Comparison of ENCODE assay signal across 21 mouse cellular contexts in genomic region chr17:44370966-44371465, GRCm38 (mm10).
DNase-seq lines count a peak whose midpoint lies in the region; ATAC-seq and TF ChIP-seq lines count a peak whose summit lies in the region.
"Had no signal": no experiment of that assay in that cellular context is flagged by ENCODE, and none has a peak within 500 bp of the region (broad histone marks: within the 10 kb centered on the region; RNA-seq: fewer than 3 reads in every experiment).

No protein-coding gene starts in this region.

- no peaks in the 10 kb centered on the region for H3K27me3 ChIP-seq in heart, embryonic 13.5 days (replicated peaks)
- no peaks in the 10 kb centered on the region for H3K27me3 ChIP-seq in kidney, postnatal 0 days (ENCODE audit: insufficient read depth, low read length)
- H3K27me3 ChIP-seq in kidney, embryonic 16.5 days (ENCODE audit: insufficient read depth, low read length): no peaks in the 10 kb centered on the region
- H3K27me3 ChIP-seq in lung, embryonic 16.5 days (ENCODE audit: control insufficient read depth, insufficient read depth, low read depth, low read length): no peaks in the 10 kb centered on the region
- H3K27me3 ChIP-seq: embryonic facial prominence, embryonic 12.5 days; embryonic facial prominence, embryonic 15.5 days; heart, embryonic 12.5 days had no signal

- H3K9me3 ChIP-seq in heart, embryonic 13.5 days: peaks cover 8% of the 10 kb centered on the region; the same call in 1 of the 2 replicates
- H3K9me3 ChIP-seq in kidney, postnatal 0 days (replicated peaks; ENCODE audit: low read length): no peaks in the 10 kb centered on the region
- H3K9me3 ChIP-seq in kidney, embryonic 16.5 days (ENCODE audit: low read length): peaks cover 10% of the 10 kb centered on the region; the same call in 1 of the 2 replicates
- no peaks in the 10 kb centered on the region for H3K9me3 ChIP-seq in lung, embryonic 16.5 days (ENCODE audit: control insufficient read depth, low read length)
- H3K9me3 ChIP-seq: embryonic facial prominence, embryonic 12.5 days; embryonic facial prominence, embryonic 15.5 days had no signal

- H3K4me2 ChIP-seq in heart, embryonic 13.5 days: no peak overlapping the region
- H3K4me2 ChIP-seq in kidney, postnatal 0 days (ENCODE audit: low read length): no peak overlapping the region
- H3K4me2 ChIP-seq in kidney, embryonic 16.5 days (replicated peaks; ENCODE audit: low read depth, low read length): no peak overlapping the region
- H3K4me2 ChIP-seq in lung, embryonic 16.5 days (ENCODE audit: low read depth, low read length): no peak overlapping the region
- H3K4me2 ChIP-seq: embryonic facial prominence, embryonic 12.5 days; embryonic facial prominence, embryonic 15.5 days; heart, embryonic 12.5 days; hindbrain, embryonic 14.5 days had no signal

- DNase-seq in heart, adult 18-20 months: no peak
- peak; percentile 81 for DNase-seq in kidney, postnatal 0 days (ENCODE audit: low spot score)
- DNase-seq in lung, postnatal 4 days: no peak
- peak; percentile 27 for DNase-seq in adipocyte (ENCODE audit: low spot score)
- DNase-seq: adrenal gland, postnatal 10 days; cerebellum, adult 11 months; cerebellum, adult 2 months; cerebellum, adult 9-11 months; forebrain, postnatal 0 days; gastrocnemius, adult 2 months; gastrocnemius, postnatal 14 days; heart, adult 11 months had no signal

- H3K4me3 ChIP-seq in heart, embryonic 13.5 days: no peak overlapping the region
- H3K4me3 ChIP-seq in kidney, postnatal 0 days (replicated peaks; ENCODE audit: low read depth, low read length): no peak overlapping the region
- no peak overlapping the region for H3K4me3 ChIP-seq in kidney, embryonic 16.5 days (ENCODE audit: low read length)
- no peak overlapping the region for H3K4me3 ChIP-seq in lung, embryonic 16.5 days (ENCODE audit: low read length)
- H3K4me3 ChIP-seq: embryonic facial prominence, embryonic 12.5 days; embryonic facial prominence, embryonic 15.5 days; gastrocnemius, adult 2 months; heart, embryonic 12.5 days had no signal

- no peak for TF ChIP-seq CTCF in kidney, postnatal 0 days (IDR thresholded peaks at IDR 0.05; ENCODE audit: low read depth)

- no peak for ATAC-seq in heart, embryonic 13.5 days (ENCODE audit: extremely low read depth, insufficient number of reproducible peaks, low FRiP score, low TSS enrichment)
- no peak for ATAC-seq in kidney, postnatal 0 days (replicated peaks; ENCODE audit: low FRiP score, low read depth)
- no peak for ATAC-seq in kidney, embryonic 16.5 days (ENCODE audit: low FRiP score, low TSS enrichment)
- ATAC-seq in lung, embryonic 16.5 days (ENCODE audit: low read depth): peak; percentile 72
- ATAC-seq: activated CD4-positive, CD25-positive, alpha-beta regulatory T cell, adult 4 months; forebrain, embryonic 14.5 days; forebrain, postnatal 0 days had no signal

- peaks cover 39% of the 10 kb centered on the region for H3K4me1 ChIP-seq in heart, embryonic 13.5 days
- H3K4me1 ChIP-seq in kidney, postnatal 0 days (replicated peaks; ENCODE audit: insufficient read depth, low read length): peaks cover 3% of the 10 kb centered on the region; the same call in 1 of the 2 replicates
- H3K4me1 ChIP-seq in kidney, embryonic 16.5 days (ENCODE audit: insufficient read depth, low read length): peaks cover 8% of the 10 kb centered on the region
- H3K4me1 ChIP-seq in lung, embryonic 16.5 days (replicated peaks; ENCODE audit: control insufficient read depth, insufficient read depth, low read length): no peaks in the 10 kb centered on the region; the same call in 1 of the 2 replicates

- no peak overlapping the region for H3K9ac ChIP-seq in heart, embryonic 13.5 days
- no peak overlapping the region for H3K9ac ChIP-seq in kidney, postnatal 0 days (ENCODE audit: low read depth, low read length)
- H3K9ac ChIP-seq in kidney, embryonic 16.5 days (replicated peaks; ENCODE audit: low read length): no peak overlapping the region
- H3K9ac ChIP-seq in lung, embryonic 16.5 days (ENCODE audit: low read length): no peak overlapping the region
- H3K9ac ChIP-seq: embryonic facial prominence, embryonic 12.5 days; embryonic facial prominence, embryonic 15.5 days; forebrain, postnatal 0 days; heart, embryonic 12.5 days; hindbrain, embryonic 14.5 days had no signal

- WGBS in heart, embryonic 13.5 days: 74% methylated on average over 3 of the region's 3 CpGs
- WGBS in kidney, postnatal 0 days: 57% methylated on average over 3 of the region's 3 CpGs
- WGBS in kidney, embryonic 16.5 days: 63% methylated on average over 3 of the region's 3 CpGs
- WGBS in lung, embryonic 16.5 days: 63% methylated on average over 3 of the region's 3 CpGs

- H3K27ac ChIP-seq in heart, embryonic 13.5 days (replicated peaks): peak overlapping the region; percentile 24; the same call in 1 of the 2 replicates
- no peak overlapping the region for H3K27ac ChIP-seq in kidney, postnatal 0 days
- no peak overlapping the region for H3K27ac ChIP-seq in kidney, embryonic 16.5 days (ENCODE audit: low read length)
- H3K27ac ChIP-seq in lung, embryonic 16.5 days (ENCODE audit: low read length): peak overlapping the region; percentile 43
- H3K27ac ChIP-seq: embryonic facial prominence, embryonic 12.5 days; embryonic facial prominence, embryonic 15.5 days; gastrocnemius, adult 2 months; hindbrain, embryonic 14.5 days had no signal

- no peaks in the 10 kb centered on the region for H3K36me3 ChIP-seq in heart, embryonic 13.5 days
- H3K36me3 ChIP-seq in kidney, postnatal 0 days (ENCODE audit: insufficient read depth, low read length): no peaks in the 10 kb centered on the region
- H3K36me3 ChIP-seq in kidney, embryonic 16.5 days (ENCODE audit: insufficient read depth, low read length): no peaks in the 10 kb centered on the region
- H3K36me3 ChIP-seq in lung, embryonic 16.5 days (ENCODE audit: control insufficient read depth, insufficient read depth, low read length): no peaks in the 10 kb centered on the region
- H3K36me3 ChIP-seq: embryonic facial prominence, embryonic 12.5 days; embryonic facial prominence, embryonic 15.5 days; heart, embryonic 12.5 days had no signal

Comparison
In these comparisons a context has a peak if more than half of its experiments do, and no peak if none do; other contexts are left out.
1. H3K27ac ChIP-seq: peak in heart, embryonic 13.5 days (single experiment) and lung, embryonic 16.5 days (single experiment); none in kidney, postnatal 0 days (single experiment) and kidney, embryonic 16.5 days (single experiment).
2. DNase-seq: peak in kidney, postnatal 0 days (single experiment) and adipocyte (single experiment); none in heart, adult 18-20 months (0 of 2) and lung, postnatal 4 days (0 of 2).